ENCODE assay signal across 1 mouse cellular context in the genomic region with DNA sequence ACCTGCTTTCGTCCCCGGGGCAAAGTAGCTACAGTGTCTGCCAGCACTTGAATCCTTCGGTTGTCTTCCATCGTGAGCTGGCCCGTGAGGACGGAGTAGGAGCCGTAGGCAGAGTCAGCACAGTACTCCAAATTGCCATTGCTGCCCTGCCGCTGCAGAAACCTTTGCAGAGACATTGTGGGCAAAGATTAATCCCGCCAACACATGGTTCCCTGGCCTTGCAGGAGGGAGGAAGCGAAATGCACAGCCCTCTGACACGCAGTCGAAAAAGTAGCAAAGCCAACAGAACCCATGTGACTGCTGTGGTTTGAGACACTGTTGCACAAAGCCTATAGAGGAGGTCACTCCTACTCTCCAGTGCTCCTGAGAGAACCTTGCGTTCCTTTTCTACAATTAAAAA.
TF ChIP-seq lines count a peak whose summit lies in the region.

No protein-coding gene starts in this region.

TF ChIP-seq in CH12.LX, 34 proteins besides CTCF, POLR2A, EP300 and RAD21 (continued from another document):
- TF ChIP-seq KAT2A (IDR thresholded peaks at IDR 0.05; ENCODE audit: insufficient replicate concordance, low read length), result 0 out of 2 replicates have a peak, but pooled peaks have one; percentile 17
- no peak for TF ChIP-seq NRF1 (IDR thresholded peaks at IDR 0.05; ENCODE audit: low read depth, low read length)
- no peak; the same call in 1 of the 2 replicates for TF ChIP-seq MAFK (IDR thresholded peaks at IDR 0.05; ENCODE audit: insufficient replicate concordance, low read length)
- TF ChIP-seq ZKSCAN1 (IDR thresholded peaks at IDR 0.05; ENCODE audit: borderline replicate concordance, low read depth, low read length), result no peak
- TF ChIP-seq MAX (IDR thresholded peaks at IDR 0.05; ENCODE audit: low read length), result peak; percentile 83
- no peak for TF ChIP-seq ELF1 (IDR thresholded peaks at IDR 0.05; ENCODE audit: low read depth, low read length)
- peak; percentile 66 for TF ChIP-seq USF2 (conservative IDR thresholded peaks at IDR 0.05; ENCODE audit: low read depth, low read length)
- TF ChIP-seq RCOR1 (conservative IDR thresholded peaks at IDR 0.05; ENCODE audit: low read depth, low read length), result no peak
- 0 out of 2 replicates have a peak, but pooled peaks have one; percentile 12 for TF ChIP-seq SMC3 (IDR thresholded peaks at IDR 0.05; ENCODE audit: low read depth, low read length)
- TF ChIP-seq MYC (IDR thresholded peaks at IDR 0.05; ENCODE audit: low read depth, low read length), result peak; percentile 77
- 0 out of 2 replicates have a peak, but pooled peaks have one; percentile 23 for TF ChIP-seq BHLHE40 (IDR thresholded peaks at IDR 0.05; ENCODE audit: low read depth, low read length)
- no peak for TF ChIP-seq HCFC1 (IDR thresholded peaks at IDR 0.05; ENCODE audit: low read depth, low read length)
- TF ChIP-seq CHD2 (IDR thresholded peaks at IDR 0.05; ENCODE audit: low read length), result peak; percentile 49; the same call in 1 of the 2 replicates
